Mouse (Mus musculus): ENCODE measurements around the gene Palmd. TPM values are rescaled to one million over a fixed set of nuclear protein-coding genes. Genes with fewer than 3 reads are reported as not detected.

Palmd gene
- total RNA-seq, 2 experiments from 2014 or later, result 31.0 to 39.0 TPM

DNA sequence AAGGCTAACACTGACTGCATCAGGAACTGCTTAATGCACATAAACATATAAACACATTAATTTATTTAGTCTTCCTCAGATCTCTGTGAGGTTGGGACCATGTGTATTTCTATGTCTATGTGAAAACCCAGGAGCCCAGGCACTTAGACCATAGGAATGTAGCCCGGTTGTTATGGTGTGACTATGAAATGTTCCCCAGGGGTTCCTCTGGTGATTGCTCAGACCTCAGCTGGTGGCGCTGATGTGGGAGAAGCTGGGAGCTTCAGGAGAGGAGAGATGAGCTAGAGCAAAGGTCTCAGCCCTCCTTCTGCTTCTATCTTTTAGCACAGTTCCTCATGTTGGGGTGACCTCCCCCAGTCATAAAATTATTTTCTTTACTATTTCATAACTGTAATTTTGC, 8.4 kb downstream of the Palmd start:
- no peak for DNase-seq

GRCm38 (mm10) chr3:116955061-116955460, 13.7 kb downstream of the Palmd start:
- DNase-seq, result no peak

GRCm38 (mm10) chr3:116953366-116953765, 15.4 kb downstream of the Palmd start:
- DNase-seq, result no peak

DNA sequence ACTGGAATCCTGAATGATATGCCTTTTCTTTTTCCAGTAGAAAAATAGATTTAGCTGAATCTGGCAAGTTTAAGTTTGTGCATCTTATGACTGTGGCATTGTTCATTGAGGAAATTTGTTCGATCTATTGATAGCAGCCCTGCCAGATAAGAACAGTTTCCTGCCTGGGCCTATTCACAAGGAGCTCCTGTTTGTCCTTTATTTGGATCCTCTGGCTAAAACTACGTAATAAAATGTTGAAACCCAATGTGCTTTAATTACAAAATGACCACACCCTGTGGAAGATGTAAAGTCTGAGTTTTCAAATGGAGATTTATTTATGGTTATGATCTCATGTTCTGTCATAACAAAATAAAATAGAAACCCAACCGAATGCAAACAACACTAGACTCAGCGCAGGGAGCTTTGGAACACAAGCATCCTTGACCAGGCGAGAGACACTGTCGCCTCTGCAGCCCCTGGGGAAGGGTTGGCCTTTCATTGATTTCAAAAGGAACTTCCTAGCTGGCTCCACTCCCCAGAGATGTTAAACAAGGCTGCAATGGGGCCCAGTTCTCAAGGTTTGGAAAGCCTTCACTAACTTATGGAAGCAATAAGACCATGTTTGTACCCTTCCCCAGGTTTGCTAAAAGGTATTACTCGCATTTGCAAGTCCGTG, 16.4 kb downstream of the Palmd start:
- no peak for DNase-seq

- no peak for DNase-seq
Observed at GRCm38 (mm10) chr3:116951489-116951888, 17.3 kb downstream of the Palmd start.

DNA sequence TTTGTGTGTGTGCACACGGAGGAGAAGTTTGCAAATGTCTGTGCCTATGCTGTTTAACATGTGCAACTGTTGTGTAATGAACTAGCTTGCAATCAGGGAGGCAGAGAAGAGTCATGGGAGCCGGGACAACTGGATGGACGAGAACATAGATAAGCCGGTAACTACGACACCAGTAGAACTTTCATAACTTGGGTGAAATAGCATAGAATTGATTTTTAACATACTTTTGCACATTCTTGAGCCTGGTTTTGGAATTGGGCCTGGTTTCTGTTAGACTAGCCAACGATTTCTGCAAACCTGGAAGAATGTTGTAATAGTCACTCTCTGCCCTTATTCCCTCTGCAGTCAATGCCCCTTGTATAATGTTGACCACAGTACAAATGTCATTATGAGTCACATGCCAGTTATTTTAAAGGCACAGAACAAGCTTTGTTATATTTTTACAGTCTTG, 18.1 kb downstream of the Palmd start:
- no peak for DNase-seq

- no peak for DNase-seq
Observed at GRCm38 (mm10) chr3:116946476-116946875, 22.3 kb downstream of the Palmd start.

DNA sequence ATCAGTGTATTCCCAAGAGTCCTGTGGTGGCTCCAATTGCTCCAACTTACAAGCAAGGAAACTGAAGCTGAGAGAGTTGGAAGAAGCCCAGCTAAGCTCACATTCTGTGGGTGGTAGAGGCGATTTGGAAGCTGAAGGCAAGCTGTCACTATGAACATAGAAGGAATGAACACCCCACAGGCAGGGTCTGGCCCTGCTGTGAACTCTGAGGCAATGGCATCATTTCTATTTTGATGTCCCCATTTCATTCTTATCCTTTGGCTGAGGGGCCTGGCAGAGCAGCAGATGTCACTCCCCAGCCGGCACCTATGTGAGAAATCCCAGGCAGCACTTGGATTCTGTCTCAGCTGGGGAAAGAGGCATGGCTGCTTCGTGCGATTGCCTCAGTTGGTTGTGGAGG, 25.4 kb downstream of the Palmd start:
- DNase-seq, result no peak

- DNase-seq, result no peak
Observed at GRCm38 (mm10) chr3:116942751-116943150, 26.0 kb downstream of the Palmd start.

- DNase-seq, result no peak
Observed at GRCm38 (mm10) chr3:116941559-116942117, 27.1 kb downstream of the Palmd start.

DNA sequence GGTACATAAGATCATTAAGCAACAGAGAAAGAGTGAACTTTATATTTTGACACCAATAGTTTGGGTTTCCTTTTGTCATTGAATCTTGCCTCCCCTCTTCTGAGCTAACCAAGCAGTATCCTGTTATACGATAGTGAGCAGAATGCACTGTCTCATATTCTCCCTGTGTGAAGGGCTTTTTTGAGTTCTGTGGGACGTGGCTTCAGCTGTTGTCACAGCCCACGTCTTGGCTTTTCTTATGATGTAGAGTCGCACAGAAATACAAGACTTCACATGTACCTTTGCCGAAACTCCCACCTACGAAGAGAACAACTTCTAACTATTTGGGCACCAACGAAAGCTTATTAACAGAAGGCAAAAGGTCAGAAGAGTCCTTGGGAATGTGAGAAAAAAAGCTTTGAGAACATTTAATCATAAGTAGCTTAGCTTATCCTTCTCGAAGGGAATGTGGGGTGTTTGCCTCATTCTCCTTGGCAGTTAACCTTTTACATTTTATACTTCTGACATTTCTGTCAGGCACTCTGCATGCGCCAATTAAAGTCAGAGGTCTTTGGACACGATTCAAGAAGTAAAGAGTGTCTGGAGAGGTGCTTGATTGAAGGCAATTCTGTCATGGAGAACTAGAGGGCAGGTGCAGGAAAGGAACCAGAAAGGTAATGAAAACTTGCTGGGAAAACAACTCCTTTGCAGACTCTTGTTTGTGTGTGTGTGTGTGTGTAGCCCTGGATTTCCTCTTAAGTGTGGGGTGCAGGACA, 27.8 kb downstream of the Palmd start:
- DNase-seq, result no peak

DNA sequence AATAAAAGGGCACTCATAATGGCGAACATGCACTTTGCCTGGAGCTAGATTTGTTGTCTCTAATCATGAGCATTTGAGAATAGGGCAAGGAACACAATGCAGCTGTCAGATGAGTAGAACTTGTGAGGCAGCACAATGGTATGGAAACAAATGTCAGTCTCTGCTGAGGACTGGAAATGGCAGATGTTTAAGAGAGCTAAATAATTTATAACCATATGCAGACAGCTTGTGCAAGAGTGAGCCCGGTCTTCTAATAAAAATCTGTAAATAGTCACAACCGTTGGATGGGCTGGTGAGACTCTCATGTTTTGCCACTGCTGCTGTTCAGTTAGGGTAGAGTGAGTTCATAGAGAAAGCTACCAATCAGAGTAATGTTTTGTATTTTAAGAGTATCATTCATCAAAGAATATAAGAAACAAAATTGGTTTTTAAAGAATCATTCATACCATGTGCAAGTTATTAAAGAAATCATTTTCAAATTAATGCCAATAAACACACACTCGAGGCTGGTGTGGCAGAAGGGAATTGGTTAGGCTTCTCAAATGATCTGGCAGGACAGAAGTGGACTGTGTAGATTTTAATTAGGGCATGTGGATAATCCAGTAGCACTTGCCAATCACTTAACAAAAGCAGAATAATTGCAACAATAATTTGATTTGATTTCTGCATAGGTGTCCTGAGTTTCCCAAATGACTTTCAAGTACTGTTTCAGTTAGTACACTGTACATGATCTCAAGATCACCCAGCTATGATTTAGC, 31.7 kb downstream of the Palmd start:
- no peak for DNase-seq

- DNase-seq, result no peak
Observed at GRCm38 (mm10) chr3:116933158-116933557, 35.6 kb downstream of the Palmd start.

DNA sequence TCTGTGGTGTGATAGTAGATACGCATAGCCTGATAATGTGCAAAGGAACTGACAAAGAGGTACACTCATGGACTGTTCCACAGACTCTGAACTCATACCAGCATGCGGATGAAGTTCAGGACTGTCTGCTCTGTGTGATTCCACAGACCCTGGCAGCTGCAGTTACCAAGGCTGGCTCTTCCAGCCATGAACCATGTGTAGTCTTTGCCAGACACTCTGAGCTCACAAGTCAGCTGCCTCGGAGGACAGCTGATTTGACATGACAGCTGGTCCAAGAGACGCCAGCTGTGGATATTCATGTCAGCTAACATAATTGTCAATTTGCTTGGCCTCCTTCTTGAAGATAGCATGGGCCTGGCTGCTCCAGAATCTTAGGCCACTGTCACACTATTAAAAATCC, 39.8 kb downstream of the Palmd start:
- peak; percentile 46 for DNase-seq

GRCm38 (mm10) chr3:116923042-116923441, 45.7 kb downstream of the Palmd start:
- no peak for DNase-seq

GRCm38 (mm10) chr3:116921535-116921934, 47.3 kb downstream of the Palmd start:
- no peak for DNase-seq

DNA sequence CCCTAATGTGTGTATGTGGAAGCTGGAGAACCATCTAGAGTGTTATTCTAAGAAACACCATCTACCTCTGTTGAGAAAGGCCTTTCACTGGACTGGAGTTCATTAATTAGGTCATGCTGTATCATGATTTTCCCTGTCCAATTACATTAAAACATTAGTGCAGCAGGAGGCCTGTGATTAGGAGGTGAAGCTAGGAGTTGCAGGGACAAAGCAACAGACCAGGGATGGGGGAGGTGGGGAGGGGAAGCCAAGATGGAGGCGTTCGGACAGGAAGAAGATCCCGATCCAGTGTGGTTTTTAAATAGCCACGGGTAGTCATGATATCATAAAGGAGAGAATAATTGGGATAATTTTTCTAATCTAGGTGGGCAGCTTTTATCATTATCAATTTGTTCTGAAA, 51.8 kb downstream of the Palmd start:
- no peak for DNase-seq

- no peak for DNase-seq
Observed at GRCm38 (mm10) chr3:116914931-116915330, 53.9 kb downstream of the Palmd start.

DNA sequence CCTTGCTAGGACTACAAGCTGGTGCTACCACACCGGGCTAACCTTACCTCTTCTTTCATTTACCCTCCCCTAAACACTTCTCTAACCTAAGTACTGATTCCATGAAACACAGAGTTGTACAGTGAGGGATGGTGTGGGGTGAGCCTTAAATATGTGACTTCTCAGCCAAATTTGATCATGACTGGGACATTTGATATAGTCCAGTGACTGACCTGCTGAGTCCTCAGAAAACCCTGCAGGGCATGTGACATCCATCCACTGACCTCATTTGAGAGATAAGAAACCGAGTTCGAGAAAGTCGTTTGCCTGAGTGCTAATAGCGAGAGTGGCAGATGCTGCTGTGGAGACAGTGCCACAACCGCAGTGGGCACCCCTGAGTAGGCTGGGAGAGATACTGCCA, 54.4 kb downstream of the Palmd start:
- DNase-seq, result no peak

DNA sequence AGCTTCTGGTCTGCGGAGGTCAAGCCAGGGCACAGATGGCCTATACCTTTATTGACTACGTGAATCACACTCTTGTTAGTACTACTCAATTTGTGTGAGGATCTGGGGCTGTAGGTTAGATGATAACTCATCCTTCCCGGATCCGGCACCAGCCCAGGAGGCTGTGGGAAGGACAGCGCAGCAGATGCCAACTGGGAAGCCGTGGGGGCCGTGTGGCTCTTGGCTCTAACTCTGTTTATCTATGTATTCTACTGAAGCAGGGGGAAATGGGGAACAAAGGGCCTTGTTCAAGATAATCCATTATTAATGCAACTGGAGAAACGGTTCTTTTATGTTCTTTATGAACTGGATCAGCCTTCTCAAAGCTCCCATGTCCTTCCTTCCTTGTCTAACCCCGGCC, 62.2 kb downstream of the Palmd start:
- DNase-seq, result no peak

DNA sequence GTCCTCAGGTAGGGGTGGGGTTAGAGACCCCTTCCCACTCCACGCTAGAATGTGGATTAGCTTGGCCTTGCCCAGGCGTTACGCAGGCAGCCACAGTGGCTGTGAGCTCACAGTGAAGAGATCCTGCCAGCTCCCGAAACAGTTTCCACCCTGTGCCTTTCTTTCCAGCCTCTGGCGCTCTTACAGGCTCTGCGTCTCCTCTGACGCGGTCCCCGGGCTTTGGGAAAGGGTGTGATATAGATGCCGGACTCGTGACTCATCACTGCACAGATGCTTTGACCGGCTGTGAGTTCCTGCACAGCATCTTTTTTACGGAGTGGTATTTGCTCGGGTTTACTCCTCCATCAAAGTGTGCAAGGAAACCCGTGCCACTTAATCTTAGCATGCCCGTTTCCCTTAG, 62.9 kb downstream of the Palmd start:
- peak; percentile 28 for DNase-seq

- peak; percentile 71 for DNase-seq
Observed at GRCm38 (mm10) chr3:116904158-116904557, 64.6 kb downstream of the Palmd start.

DNA sequence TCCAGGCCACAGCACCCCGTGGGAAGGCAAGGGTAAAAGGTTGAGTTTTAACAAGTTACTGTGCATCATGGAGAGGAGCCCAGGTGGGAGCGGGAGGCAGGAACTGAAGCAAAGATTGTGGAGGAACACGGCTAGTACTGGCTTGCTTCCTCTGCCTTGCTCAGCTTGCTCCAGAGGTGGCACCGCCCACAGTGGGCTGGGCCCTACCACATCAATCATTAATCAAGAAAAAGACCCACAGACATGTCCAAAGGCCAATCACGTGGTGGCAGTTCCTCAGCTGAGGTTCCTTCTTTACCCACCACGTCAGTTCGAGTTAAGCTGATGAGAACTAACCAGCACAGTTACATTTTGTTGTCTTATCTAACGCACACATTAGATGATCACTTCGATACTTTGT, 75.9 kb downstream of the Palmd start:
- no peak for DNase-seq
